Mouse (Mus musculus) right cerebral cortex, postnatal 10 days (tissue): Measurements from ENCODE around the gene Eme2.

ENCODE experiments used
- DNase-seq, 2 experiments: peaks; one replicate each; pipeline ENCODE4 v3.0.0; 2021; ENCODE audit warnings: low spot score in 2 of 2

Gene Eme2

GRCm38 (mm10) chr17:24877336-24878116 is 17.4 kb downstream of the Eme2 start:
- no peak for DNase-seq

GRCm38 (mm10) chr17:24874989-24875388 is 19.9 kb downstream of the Eme2 start:
- DNase-seq, result no peak

- no peak for DNase-seq
These were observed 20.5 kb downstream of the Eme2 start for GRCm38 (mm10) chr17:24874405-24874745.

GRCm38 (mm10) chr17:24873695-24874404 is 21.0 kb downstream of the Eme2 start:
- no peak for DNase-seq

- no peak for DNase-seq
These were observed 27.0 kb downstream of the Eme2 start for GRCm38 (mm10) chr17:24867914-24868313.

GRCm38 (mm10) chr17:24865776-24866175 is 29.1 kb downstream of the Eme2 start, which contains the start of gene Igfals:
Gene Igfals, plus strand, starts transcription at chr17:24865997.
- DNase-seq, result no peak

GRCm38 (mm10) chr17:24861785-24862184 is 33.1 kb downstream of the Eme2 start:
- DNase-seq, result no peak

GRCm38 (mm10) chr17:24860076-24860475 is 34.8 kb downstream of the Eme2 start:
- peak in 1 of 2 experiments; percentile 18 for DNase-seq

GRCm38 (mm10) chr17:24858967-24859366 is 35.9 kb downstream of the Eme2 start:
- no peak for DNase-seq

GRCm38 (mm10) chr17:24857831-24858470 is 36.9 kb downstream of the Eme2 start:
- no peak for DNase-seq

GRCm38 (mm10) chr17:24856589-24856988 is 38.3 kb downstream of the Eme2 start:
- no peak for DNase-seq

GRCm38 (mm10) chr17:24855838-24856464 is 38.9 kb downstream of the Eme2 start:
- no peak for DNase-seq

GRCm38 (mm10) chr17:24851381-24852125 is 43.3 kb downstream of the Eme2 start:
- no peak for DNase-seq

GRCm38 (mm10) chr17:24850773-24851127 is 44.1 kb downstream of the Eme2 start:
- DNase-seq, result no peak

GRCm38 (mm10) chr17:24850065-24850772 is 44.7 kb downstream of the Eme2 start, which contains the start of gene Fahd1:
Gene Fahd1, minus strand, starts transcription at chr17:24850364.
- peak; percentile 98 to 99 for DNase-seq

GRCm38 (mm10) chr17:24849733-24850064 is 45.2 kb downstream of the Eme2 start:
- DNase-seq, result no peak

- DNase-seq, result no peak
These were observed 46.3 kb downstream of the Eme2 start for GRCm38 (mm10) chr17:24848600-24849031.

GRCm38 (mm10) chr17:24847386-24847785 is 47.5 kb downstream of the Eme2 start:
- DNase-seq, result no peak

- DNase-seq, result no peak
These were observed 50.4 kb downstream of the Eme2 start for GRCm38 (mm10) chr17:24844525-24844924.

- DNase-seq, result no peak
These were observed 52.3 kb downstream of the Eme2 start for GRCm38 (mm10) chr17:24842631-24843030.

GRCm38 (mm10) chr17:24841133-24841532 is 53.8 kb downstream of the Eme2 start:
- DNase-seq, result no peak
